Mouse (Mus musculus) hindbrain, embryonic 15.5 days (tissue): ENCODE data around the gene Wnk2. TPM values are rescaled to one million over a fixed set of nuclear protein-coding genes. Genes with fewer than 3 reads are reported as not detected.

ENCODE experiments used
- ATAC-seq: fragments of 200-750 bp; cut with Nextera tagmentation; 2 replicates; pipeline ENCODE4 v1.8.0; 2017; ENCODE audit warnings: low read depth, moderate number of reproducible peaks, moderate TSS enrichment; ENCODE audit not compliant: low FRiP score
- H3K27ac ChIP-seq: fragments of 300-500 bp; sonication (generic); replicated peaks from 2 replicates; pipeline ENCODE4 v1.5.1; 2015; ENCODE audit warnings: mild to moderate bottlenecking, inconsistent platforms
- H3K27me3 ChIP-seq: fragments of 300-500 bp; sonication (generic); 2 replicates; pipeline ENCODE4 v1.6.1; 2015; ENCODE audit warnings: control low read depth, inconsistent platforms
- H3K36me3 ChIP-seq: fragments of 300-500 bp; sonication (generic); 2 replicates; pipeline ENCODE4 v1.6.1; 2015; ENCODE audit warnings: control low read depth, inconsistent platforms
- H3K4me1 ChIP-seq: fragments of 300-500 bp; sonication (generic); replicated peaks from 2 replicates; pipeline ENCODE4 v1.6.1; 2015; ENCODE audit warnings: control low read depth, inconsistent platforms
- H3K4me2 ChIP-seq: fragments of 300-500 bp; sonication (generic); 2 replicates; pipeline ENCODE4 v1.6.1; 2015; ENCODE audit warnings: moderate library complexity, mild to moderate bottlenecking, inconsistent platforms
- H3K4me3 ChIP-seq: fragments of 300-500 bp; sonication (generic); 2 replicates; pipeline ENCODE4 v1.5.1; 2015; ENCODE audit warnings: mild to moderate bottlenecking, inconsistent platforms
- H3K9ac ChIP-seq: fragments of 300-500 bp; sonication (generic); 2 replicates; pipeline ENCODE4 v1.6.1; 2015; ENCODE audit warnings: inconsistent platforms
- H3K9me3 ChIP-seq: fragments of 300-500 bp; sonication (generic); 2 replicates; pipeline ENCODE4 v1.6.1; 2016; ENCODE audit warnings: control low read depth, inconsistent platforms
- WGBS: fragments of 180-500 bp; shearing (Covaris S2); methylation state at CpG from one replicate; pipeline ENCODE4 v1.1.7; 2015; 5-methylcytosine and 5-hydroxymethylcytosine counted together
- polyA plus RNA-seq: library from polyadenylated mRNA; unstranded; fragments of >200 nt; fragmentation: Nextera tagmentation; extraction: Ambion mirVana; gene quantifications from 2 replicates; pipeline ENCODE4 v1.2.1, GENCODE M21; 2015

Wnk2 gene
- polyA plus RNA-seq, 1 experiment from 2014 or later, result 23.2 TPM

GRCm38 (mm10) chr13:49131946-49132687 lies 15.7 kb downstream of the Wnk2 start:
- Histone ChIP-seq H3K9ac (no peak overlapping the region), H3K4me2 (no peak overlapping the region), H3K4me1 (peaks cover 72% of the 10 kb centered on the region), H3K27ac (peak overlapping the region; percentile 50), H3K27me3 (no peaks in the 10 kb centered on the region), H3K36me3 (no peaks in the 10 kb centered on the region), H3K9me3 (no peaks in the 10 kb centered on the region), H3K4me3 (no peak overlapping the region)
- WGBS, result 59% methylated on average over 7 of the region's 7 CpGs
- ATAC-seq, result peak; percentile 39

- Histone ChIP-seq H3K4me3 (no peak overlapping the region), H3K27me3 (no peaks in the 10 kb centered on the region), H3K9me3 (no peaks in the 10 kb centered on the region), H3K36me3 (no peaks in the 10 kb centered on the region), H3K27ac (0 out of 2 replicates have a peak overlapping the region, but pooled peaks have one; percentile 50), H3K4me1 (peaks cover 79% of the 10 kb centered on the region), H3K9ac (no peak overlapping the region), H3K4me2 (no peak overlapping the region)
- peak; percentile 15 for ATAC-seq
- 58% methylated on average over 4 of the region's 4 CpGs for WGBS
Measured at GRCm38 (mm10) chr13:49131342-49131855, 16.4 kb downstream of the Wnk2 start.

- H3K9me3 ChIP-seq, result no peaks in the 10 kb centered on the region
- H3K36me3 ChIP-seq, result no peaks in the 10 kb centered on the region
- ATAC-seq, result peak; percentile 17
- H3K4me1 ChIP-seq, result peaks cover 75% of the 10 kb centered on the region
- H3K4me2 ChIP-seq, result no peak overlapping the region
- peak overlapping the region; percentile 42 for H3K27ac ChIP-seq
- no peak overlapping the region for H3K9ac ChIP-seq
- H3K4me3 ChIP-seq, result no peak overlapping the region
- 3% methylated on average over 4 of the region's 4 CpGs for WGBS
- H3K27me3 ChIP-seq, result no peaks in the 10 kb centered on the region
Measured at GRCm38 (mm10) chr13:49129845-49130244, 18.0 kb downstream of the Wnk2 start.

GRCm38 (mm10) chr13:49129154-49129553 lies 18.7 kb downstream of the Wnk2 start:
- ATAC-seq, result no peak
- Histone ChIP-seq H3K9me3 (no peaks in the 10 kb centered on the region), H3K36me3 (no peaks in the 10 kb centered on the region), H3K27me3 (no peaks in the 10 kb centered on the region), H3K4me2 (no peak overlapping the region), H3K4me1 (peaks cover 79% of the 10 kb centered on the region), H3K9ac (no peak overlapping the region), H3K4me3 (no peak overlapping the region), H3K27ac (peak overlapping the region; percentile 42; the same call in 1 of the 2 replicates)
- WGBS, result 90% methylated on average over 1 of the region's 1 CpGs

GRCm38 (mm10) chr13:49127844-49128631 lies 19.8 kb downstream of the Wnk2 start:
- ATAC-seq, result no peak
- H3K9ac ChIP-seq, result no peak overlapping the region
- H3K27me3 ChIP-seq, result no peaks in the 10 kb centered on the region
- H3K4me1 ChIP-seq, result peaks cover 75% of the 10 kb centered on the region
- peak overlapping the region; percentile 61 for H3K27ac ChIP-seq
- H3K4me2 ChIP-seq, result peak overlapping the region; percentile 33
- H3K36me3 ChIP-seq, result no peaks in the 10 kb centered on the region
- no peaks in the 10 kb centered on the region for H3K9me3 ChIP-seq
- WGBS, result 27% methylated on average over 15 of the region's 15 CpGs
- H3K4me3 ChIP-seq, result no peak overlapping the region

GRCm38 (mm10) chr13:49122106-49122505 lies 25.7 kb downstream of the Wnk2 start:
- Histone ChIP-seq H3K9me3 (no peaks in the 10 kb centered on the region), H3K27ac (no peak overlapping the region), H3K4me1 (peaks cover 40% of the 10 kb centered on the region), H3K36me3 (no peaks in the 10 kb centered on the region), H3K4me3 (no peak overlapping the region), H3K27me3 (no peaks in the 10 kb centered on the region), H3K4me2 (no peak overlapping the region), H3K9ac (no peak overlapping the region)
- ATAC-seq, result no peak; the same call in 1 of the 2 replicates
- WGBS, result 91% methylated on average over 4 of the region's 4 CpGs

GRCm38 (mm10) chr13:49117563-49117962 lies 30.3 kb downstream of the Wnk2 start:
- no peak overlapping the region for H3K4me3 ChIP-seq
- H3K4me2 ChIP-seq, result no peak overlapping the region
- no peaks in the 10 kb centered on the region for H3K36me3 ChIP-seq
- 88% methylated on average over 8 of the region's 8 CpGs for WGBS
- no peak overlapping the region for H3K27ac ChIP-seq
- peaks cover 22% of the 10 kb centered on the region for H3K4me1 ChIP-seq
- no peak overlapping the region for H3K9ac ChIP-seq
- no peaks in the 10 kb centered on the region for H3K27me3 ChIP-seq
- no peak for ATAC-seq
- H3K9me3 ChIP-seq, result no peaks in the 10 kb centered on the region

- no peak for ATAC-seq
Measured at GRCm38 (mm10) chr13:49114921-49115320, 32.9 kb downstream of the Wnk2 start.

GRCm38 (mm10) chr13:49114116-49114515 lies 33.7 kb downstream of the Wnk2 start:
- Histone ChIP-seq H3K4me3 (no peak overlapping the region), H3K9me3 (no peaks in the 10 kb centered on the region), H3K4me2 (no peak overlapping the region), H3K27me3 (no peaks in the 10 kb centered on the region), H3K4me1 (no peaks in the 10 kb centered on the region), H3K36me3 (no peaks in the 10 kb centered on the region), H3K9ac (no peak overlapping the region), H3K27ac (no peak overlapping the region)
- ATAC-seq, result no peak
- WGBS, result 89% methylated on average over 4 of the region's 4 CpGs

More at GRCm38 (mm10) chr13:49114921-49115320, 32.9 kb downstream of the Wnk2 start:
- WGBS, result 79% methylated on average over 14 of the region's 14 CpGs
- H3K4me3 ChIP-seq, result no peak overlapping the region
- no peaks in the 10 kb centered on the region for H3K36me3 ChIP-seq
- H3K9ac ChIP-seq, result no peak overlapping the region
- H3K27me3 ChIP-seq, result no peaks in the 10 kb centered on the region
- no peak overlapping the region for H3K4me2 ChIP-seq
- H3K27ac ChIP-seq, result no peak overlapping the region
- H3K4me1 ChIP-seq, result peaks cover 3% of the 10 kb centered on the region
- no peaks in the 10 kb centered on the region for H3K9me3 ChIP-seq

GRCm38 (mm10) chr13:49113345-49113744 lies 34.5 kb downstream of the Wnk2 start:
- no peaks in the 10 kb centered on the region for H3K9me3 ChIP-seq
- H3K27ac ChIP-seq, result no peak overlapping the region
- WGBS, result 61% methylated on average over 4 of the region's 4 CpGs
- no peak overlapping the region for H3K9ac ChIP-seq
- no peaks in the 10 kb centered on the region for H3K4me1 ChIP-seq
- no peak overlapping the region for H3K4me3 ChIP-seq
- no peak overlapping the region for H3K4me2 ChIP-seq
- H3K27me3 ChIP-seq, result no peaks in the 10 kb centered on the region
- H3K36me3 ChIP-seq, result no peaks in the 10 kb centered on the region
- ATAC-seq, result no peak

- no peaks in the 10 kb centered on the region for H3K36me3 ChIP-seq
- no peaks in the 10 kb centered on the region for H3K9me3 ChIP-seq
- no peaks in the 10 kb centered on the region for H3K27me3 ChIP-seq
- WGBS, result 92% methylated on average over 8 of the region's 8 CpGs
- H3K27ac ChIP-seq, result no peak overlapping the region
- H3K4me1 ChIP-seq, result no peaks in the 10 kb centered on the region
- no peak for ATAC-seq
- H3K4me2 ChIP-seq, result no peak overlapping the region
- H3K9ac ChIP-seq, result no peak overlapping the region
- H3K4me3 ChIP-seq, result no peak overlapping the region
Measured at GRCm38 (mm10) chr13:49112652-49113051, 35.2 kb downstream of the Wnk2 start.

GRCm38 (mm10) chr13:49109665-49110064 lies 38.1 kb downstream of the Wnk2 start:
- Histone ChIP-seq H3K9me3 (no peaks in the 10 kb centered on the region), H3K36me3 (peaks cover 4% of the 10 kb centered on the region; the same call in 1 of the 2 replicates), H3K9ac (no peak overlapping the region), H3K27ac (no peak overlapping the region), H3K4me2 (no peak overlapping the region), H3K4me1 (no peaks in the 10 kb centered on the region), H3K27me3 (no peaks in the 10 kb centered on the region), H3K4me3 (no peak overlapping the region)
- WGBS, result 77% methylated on average over 3 of the region's 3 CpGs
- no peak for ATAC-seq
